Mouse (Mus musculus): ENCODE data around the gene Klf12.

DNA sequence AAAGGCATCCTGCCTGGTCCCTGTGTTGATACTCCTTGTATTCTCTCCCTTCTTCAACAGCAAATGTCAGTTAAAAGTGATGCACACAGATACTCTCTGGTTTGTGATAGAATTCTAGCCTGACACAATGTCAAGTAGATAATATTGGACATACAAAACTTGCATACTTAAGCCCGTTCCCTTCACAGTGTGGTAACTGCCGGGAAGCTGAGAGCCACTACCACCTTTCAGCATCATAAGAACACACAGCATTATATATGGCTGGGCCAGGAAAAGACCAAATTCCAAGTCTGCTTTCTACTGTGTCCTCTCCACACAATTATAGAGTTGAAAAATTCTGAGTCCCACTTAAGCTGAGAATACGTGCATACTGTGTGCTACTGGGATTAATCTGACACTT, 97.1 kb downstream of the Klf12 start:
- TF ChIP-seq CTCF (IDR thresholded peaks at IDR 0.05; ENCODE audit: insufficient read depth, low read depth, low read length) = no peak
- TF ChIP-seq POLR2A (IDR thresholded peaks at IDR 0.05; ENCODE audit: insufficient read depth, low read depth, low read length) = no peak
